Mouse (Mus musculus): Measurements from ENCODE around the gene Bcam.

Gene Bcam

GRCm38 (mm10) chr7:19754065-19754464 is 16.8 kb downstream of the Bcam start:
- no peak for DNase-seq (ENCODE audit: low spot score in 2 of 2)

GRCm38 (mm10) chr7:19753587-19753986 is 17.2 kb downstream of the Bcam start:
- no peak for DNase-seq (ENCODE audit: low spot score in 2 of 2)

- DNase-seq (ENCODE audit: low spot score in 2 of 2): no peak
These were observed 18.2 kb downstream of the Bcam start for GRCm38 (mm10) chr7:19752652-19753051.

GRCm38 (mm10) chr7:19751070-19751383 is 19.8 kb downstream of the Bcam start:
- no peak for DNase-seq (ENCODE audit: low spot score in 2 of 2)

- DNase-seq (ENCODE audit: low spot score in 2 of 2): peak; percentile 74 to 84
These were observed 20.4 kb downstream of the Bcam start, which contains the start of gene Nectin2 for GRCm38 (mm10) chr7:19750217-19751069. Gene Nectin2, minus strand, starts transcription at chr7:19750483.

- DNase-seq (ENCODE audit: low spot score in 2 of 2): peak; percentile 96
These were observed 21.2 kb downstream of the Bcam start for GRCm38 (mm10) chr7:19749389-19750216.

GRCm38 (mm10) chr7:19748219-19749195 is 22.3 kb downstream of the Bcam start:
- DNase-seq (ENCODE audit: low spot score in 2 of 2): peak in 1 of 2 experiments; percentile 30

- no peak for DNase-seq (ENCODE audit: low spot score in 2 of 2)
These were observed 23.2 kb downstream of the Bcam start for GRCm38 (mm10) chr7:19747420-19748218.

- no peak for DNase-seq (ENCODE audit: low spot score in 2 of 2)
These were observed 24.2 kb downstream of the Bcam start for GRCm38 (mm10) chr7:19746426-19747201.

GRCm38 (mm10) chr7:19745971-19746370 is 24.8 kb downstream of the Bcam start:
- DNase-seq (ENCODE audit: low spot score in 2 of 2): no peak

- DNase-seq (ENCODE audit: low spot score in 2 of 2): no peak
These were observed 26.0 kb downstream of the Bcam start for GRCm38 (mm10) chr7:19744590-19745385.

- DNase-seq (ENCODE audit: low spot score in 2 of 2): no peak
These were observed 27.0 kb downstream of the Bcam start for GRCm38 (mm10) chr7:19743791-19744190.

- DNase-seq (ENCODE audit: low spot score in 2 of 2): no peak
These were observed 28.3 kb downstream of the Bcam start for GRCm38 (mm10) chr7:19742468-19742867.

- no peak for DNase-seq (ENCODE audit: low spot score in 2 of 2)
These were observed 29.3 kb downstream of the Bcam start for GRCm38 (mm10) chr7:19741329-19742031.

GRCm38 (mm10) chr7:19740269-19740668 is 30.5 kb downstream of the Bcam start:
- DNase-seq (ENCODE audit: low spot score in 2 of 2): no peak

- no peak for DNase-seq (ENCODE audit: low spot score in 2 of 2)
These were observed 32.0 kb downstream of the Bcam start for GRCm38 (mm10) chr7:19738771-19739170.

- DNase-seq (ENCODE audit: low spot score in 2 of 2): no peak
These were observed 34.3 kb downstream of the Bcam start for GRCm38 (mm10) chr7:19736389-19737057.

- no peak for DNase-seq (ENCODE audit: low spot score in 2 of 2)
These were observed 36.6 kb downstream of the Bcam start for GRCm38 (mm10) chr7:19734178-19734666.
